Comparison of ENCODE assay signal across 1 mouse cellular context in genomic region chr11:70228828-70229227, GRCm38 (mm10).
TF ChIP-seq lines count a peak whose summit lies in the region.

No protein-coding gene starts in this region.

TF ChIP-seq in ES-E14, 5 proteins besides CTCF, POLR2A, EP300 and RAD21 (continued from another document):
- no peak for TF ChIP-seq HCFC1 (IDR thresholded peaks at IDR 0.05; ENCODE audit: borderline replicate concordance, insufficient read depth, low read length)
TF ChIP-seq in ES-E14: peak in this region for 0.
